9 mouse cellular contexts compared by ENCODE assay signal in genomic region chr13:56601199-56601598, GRCm38 (mm10). TPM values are rescaled to one million over a fixed set of nuclear protein-coding genes. Genes with fewer than 3 reads are reported as not detected.
DNase-seq lines count a peak whose midpoint lies in the region; ATAC-seq lines count a peak whose summit lies in the region.
"Had no signal": no experiment of that assay in that cellular context is flagged by ENCODE, and none has a peak within 500 bp of the region (broad histone marks: within the 10 kb centered on the region; RNA-seq: fewer than 3 reads in every experiment).

No protein-coding gene starts in this region.

- no peaks in the 10 kb centered on the region for H3K9me3 ChIP-seq in heart, embryonic 10.5 days
- H3K9me3 ChIP-seq in limb, embryonic 13.5 days = no peaks in the 10 kb centered on the region

- H3K4me2 ChIP-seq in limb, embryonic 13.5 days (replicated peaks) = peak overlapping the region; percentile 26; the same call in 1 of the 2 replicates

- peak; percentile 63 for DNase-seq in adrenal gland, postnatal 10 days
- no peak for DNase-seq in adrenal gland, adult 8-10 months
- DNase-seq in adrenal gland, postnatal 25 days = peak; percentile 50
- DNase-seq in heart, embryonic 10.5 days (ENCODE audit: low spot score) = peak; percentile 84
- no peak for DNase-seq in layer of hippocampus, adult 8-10 months (ENCODE audit: low spot score in 2 of 2)
- no peak for DNase-seq in left cerebral cortex, postnatal 36 days (ENCODE audit: low spot score in 2 of 2)
- no peak for DNase-seq in spleen, postnatal 4 days (ENCODE audit: low spot score in 2 of 2)

- peak; percentile 49; the same call in 1 of the 2 replicates for ATAC-seq in limb, embryonic 13.5 days (ENCODE audit: low FRiP score, low read depth)

- H3K27ac ChIP-seq in heart, embryonic 10.5 days = peak overlapping the region; percentile 79
- H3K27ac ChIP-seq in limb, embryonic 13.5 days = peak overlapping the region; percentile 92

- H3K4me3 ChIP-seq in heart, embryonic 10.5 days = no peak overlapping the region
- H3K4me3 ChIP-seq in limb, embryonic 13.5 days = no peak overlapping the region

- intact Hi-C loops in left cerebral cortex, postnatal 36 days (cut with DNase I) = no loop called here

- H3K27me3 ChIP-seq in heart, embryonic 10.5 days (ENCODE audit: insufficient read depth, poor library complexity, severe bottlenecking) = 0 out of 2 replicates have a peak, but pooled peaks cover 3% of the 10 kb centered on the region
- no peaks in the 10 kb centered on the region for H3K27me3 ChIP-seq in limb, embryonic 13.5 days

- H3K9ac ChIP-seq in limb, embryonic 13.5 days = no peak overlapping the region

- 23% methylated on average over 11 of the region's 11 CpGs for WGBS in heart, embryonic 10.5 days
- 14% methylated on average over 11 of the region's 11 CpGs for WGBS in limb, embryonic 13.5 days

- H3K36me3 ChIP-seq in heart, embryonic 10.5 days = no peaks in the 10 kb centered on the region
- H3K36me3 ChIP-seq in limb, embryonic 13.5 days = no peaks in the 10 kb centered on the region

- H3K4me1 ChIP-seq in heart, embryonic 10.5 days = peaks cover 46% of the 10 kb centered on the region
- H3K4me1 ChIP-seq in limb, embryonic 13.5 days = peaks cover 79% of the 10 kb centered on the region

RNA-seq across cellular contexts. Expression of gene Tgfbi, which starts 8.1 kb away (rescaled TPM):
- 10 to 100 TPM; 52.0 to 57.7 TPM for total RNA-seq in adrenal gland, postnatal 10 days (2021)
- total RNA-seq in adrenal gland, adult 8-10 months (2022) = 100 to 1,000 TPM in 2 of 4 experiments, 10 to 100 TPM in 2; 35.2 to 174 (median 104) TPM
- total RNA-seq in adrenal gland, postnatal 25 days (2021) = 26.5 and 32.9 TPM in 2 replicates
- polyA plus RNA-seq in heart, embryonic 10.5 days (2016; fragmentation: Nextera tagmentation; extraction: Ambion mirVana) = 50.4 and 66.2 TPM in 2 replicates
- 180 and 183 TPM in 2 replicates for polyA plus RNA-seq in limb, embryonic 13.5 days (2015; fragmentation: Nextera tagmentation; extraction: Ambion mirVana)
- total RNA-seq in layer of hippocampus, adult 8-10 months (2022) = 1 to 10 TPM; 4.6 to 5.2 (median 4.8) TPM
- total RNA-seq in left cerebral cortex, postnatal 36 days (2021) = 1 to 10 TPM; 2.9 to 4.3 TPM

RNA-seq across cellular contexts. Expression of gene Lect2, which starts 52.9 kb away (rescaled TPM):
- total RNA-seq in adrenal gland, postnatal 10 days (2021) = 10 to 100 TPM; 31.2 to 68.1 TPM
- not detected for total RNA-seq in adrenal gland, adult 8-10 months (2022)
- 0.39 and 1.2 TPM in 2 replicates for total RNA-seq in adrenal gland, postnatal 25 days (2021)
- polyA plus RNA-seq in heart, embryonic 10.5 days (2016; fragmentation: Nextera tagmentation; extraction: Ambion mirVana) = 0.41 and 8.8 TPM in 2 replicates
- polyA plus RNA-seq in limb, embryonic 13.5 days (2015; fragmentation: Nextera tagmentation; extraction: Ambion mirVana) = not detected in 2 replicates
- not detected for total RNA-seq in layer of hippocampus, adult 8-10 months (2022)
- total RNA-seq in left cerebral cortex, postnatal 36 days (2021) = not detected
- polyA plus RNA-seq: spleen, adult 2 months had no signal

Comparison
In these comparisons a context has a peak if more than half of its experiments do, and no peak if none do; other contexts are left out.
1. DNase-seq: peak in adrenal gland, postnatal 10 days (single experiment), adrenal gland, postnatal 25 days (single experiment) and heart, embryonic 10.5 days (single experiment); none in adrenal gland, adult 8-10 months (single experiment), layer of hippocampus, adult 8-10 months (0 of 2), left cerebral cortex, postnatal 36 days (0 of 2) and spleen, postnatal 4 days (0 of 2).
2. RNA of gene Lect2, which starts 52.9 kb away (total RNA-seq): 31.2 to 68.1 TPM in adrenal gland, postnatal 10 days; 0.39 to 1.2 TPM in adrenal gland, postnatal 25 days, not detected in adrenal gland, adult 8-10 months, not detected in layer of hippocampus, adult 8-10 months and not detected in left cerebral cortex, postnatal 36 days; every median in the first group is over 10 times any median in the second.